Mouse (Mus musculus): ENCODE results near the gene Ptk6.
A peak's percentile ranks its signal among the peaks of the same experiment; 100 is the strongest.
"Not testable (repeated sequence)": the region's sequence is repeated elsewhere in the genome, so short reads cannot be mapped to it uniquely, and the experiment has no call there.

The Ptk6 gene

DNA sequence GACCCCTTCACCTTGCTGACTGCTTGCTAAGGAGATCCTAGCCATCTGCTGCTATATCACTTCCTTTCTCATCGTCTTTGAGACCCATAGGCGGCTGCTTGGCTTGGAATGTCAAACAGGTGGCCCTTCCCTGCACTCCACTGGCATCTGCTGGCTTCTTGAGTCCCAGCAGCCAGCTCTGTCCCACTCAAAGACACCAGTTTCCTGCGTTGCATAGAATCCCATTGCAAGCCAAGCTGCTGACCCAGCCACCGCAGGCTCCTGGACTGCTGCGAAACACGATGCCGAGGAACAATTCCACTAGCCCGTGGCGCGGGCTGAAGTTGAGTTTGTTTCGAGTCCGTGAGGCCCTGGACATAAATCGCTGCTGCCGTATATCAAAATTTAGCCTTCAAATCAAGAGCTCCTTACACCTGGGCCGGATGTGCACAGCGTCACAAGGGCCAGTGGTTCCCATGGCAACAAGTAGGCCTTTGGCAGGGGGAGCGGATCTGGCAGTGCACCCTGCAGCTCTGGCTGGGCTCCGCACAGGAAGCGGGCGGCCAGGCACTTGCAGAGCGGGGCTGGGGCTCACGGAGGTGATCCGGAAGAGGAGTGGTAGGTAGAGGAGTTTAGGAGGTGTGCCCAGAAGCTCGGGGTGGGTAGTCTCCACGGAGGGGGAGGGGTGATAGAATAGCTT lies 17.1 kb upstream of the Ptk6 start, which contains the start of gene Fndc11:
Gene Fndc11, plus strand, starts transcription at position 476 of the 679 bp plus-strand sequence.
- DNase-seq (ENCODE audit: low read depth, low spot score), result peak; percentile 93

DNA sequence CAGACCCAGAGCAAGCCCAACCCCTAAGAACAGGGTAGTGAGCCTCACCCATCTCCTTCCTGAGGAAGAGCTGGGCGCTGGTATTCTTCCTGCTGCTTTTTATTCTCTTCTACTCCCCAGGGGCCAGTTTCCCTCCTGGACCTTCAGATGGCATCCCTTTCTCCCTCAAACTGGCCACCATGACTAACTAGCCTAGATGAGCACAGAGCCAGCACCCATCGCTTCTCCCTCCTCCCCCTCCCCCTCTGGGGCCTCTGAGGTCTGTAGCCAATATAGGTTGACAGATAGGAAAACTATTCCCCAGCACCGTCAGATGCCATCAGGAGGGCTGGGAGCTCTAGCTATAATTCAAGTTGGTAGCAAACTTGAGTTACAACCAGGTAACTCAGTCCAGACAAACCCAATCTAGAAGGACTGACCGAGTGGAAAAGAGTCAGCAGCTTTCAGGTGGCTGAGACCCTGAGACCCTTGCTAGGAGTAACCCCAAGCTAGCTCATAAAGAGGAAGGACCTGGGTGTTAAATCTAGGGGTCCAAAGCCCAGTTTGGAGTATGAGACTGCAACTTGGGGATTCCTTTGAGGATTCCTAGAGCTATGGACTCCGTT lies 16.4 kb upstream of the Ptk6 start:
- no peak for DNase-seq (ENCODE audit: low read depth, low spot score)

DNA sequence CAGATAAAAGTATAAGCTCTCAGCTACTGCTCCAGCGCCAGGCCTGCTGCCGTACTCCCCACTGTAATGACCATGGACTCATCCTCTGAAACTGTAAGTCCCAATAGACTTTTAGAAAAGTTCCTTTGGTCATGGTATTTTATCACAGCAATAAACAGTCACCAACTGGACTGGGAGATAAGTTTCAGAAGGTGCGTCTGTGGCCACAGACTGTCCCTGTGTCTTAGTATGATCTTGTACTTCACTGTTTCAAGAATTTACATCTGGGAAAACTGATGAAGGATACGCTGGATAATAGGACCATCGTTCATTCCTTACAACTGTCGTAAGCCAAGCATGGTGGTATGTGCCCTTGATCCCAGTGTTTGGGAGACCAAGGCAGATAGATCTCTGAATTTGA lies 13.4 kb upstream of the Ptk6 start:
- DNase-seq (ENCODE audit: low read depth, low spot score), result no peak

DNA sequence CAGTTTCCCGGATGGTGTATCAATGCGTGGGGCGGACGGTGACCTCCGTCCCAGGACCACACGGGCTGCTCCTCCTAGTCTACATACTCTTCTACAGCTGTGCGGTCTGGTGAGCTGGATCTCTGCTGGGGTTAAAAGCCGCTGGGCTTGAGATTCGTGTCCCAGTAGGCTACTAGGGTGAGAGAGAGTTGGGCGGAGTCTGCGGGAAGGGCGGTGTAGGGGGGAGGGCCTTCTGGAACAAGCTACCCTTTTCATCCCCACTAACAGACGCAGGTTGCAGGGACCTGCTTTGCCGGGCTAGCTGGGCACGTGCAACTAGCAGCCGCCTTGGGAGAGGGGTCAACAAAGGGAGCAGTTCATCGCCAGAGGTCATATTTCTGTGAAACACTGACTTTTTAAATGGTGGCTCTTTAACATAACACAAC lies 10.4 kb upstream of the Ptk6 start, which contains the start of gene Srms:
Gene Srms, minus strand, starts transcription at position 165 of the 425 bp plus-strand sequence.
- peak; percentile 89 for DNase-seq (ENCODE audit: low read depth, low spot score)

DNA sequence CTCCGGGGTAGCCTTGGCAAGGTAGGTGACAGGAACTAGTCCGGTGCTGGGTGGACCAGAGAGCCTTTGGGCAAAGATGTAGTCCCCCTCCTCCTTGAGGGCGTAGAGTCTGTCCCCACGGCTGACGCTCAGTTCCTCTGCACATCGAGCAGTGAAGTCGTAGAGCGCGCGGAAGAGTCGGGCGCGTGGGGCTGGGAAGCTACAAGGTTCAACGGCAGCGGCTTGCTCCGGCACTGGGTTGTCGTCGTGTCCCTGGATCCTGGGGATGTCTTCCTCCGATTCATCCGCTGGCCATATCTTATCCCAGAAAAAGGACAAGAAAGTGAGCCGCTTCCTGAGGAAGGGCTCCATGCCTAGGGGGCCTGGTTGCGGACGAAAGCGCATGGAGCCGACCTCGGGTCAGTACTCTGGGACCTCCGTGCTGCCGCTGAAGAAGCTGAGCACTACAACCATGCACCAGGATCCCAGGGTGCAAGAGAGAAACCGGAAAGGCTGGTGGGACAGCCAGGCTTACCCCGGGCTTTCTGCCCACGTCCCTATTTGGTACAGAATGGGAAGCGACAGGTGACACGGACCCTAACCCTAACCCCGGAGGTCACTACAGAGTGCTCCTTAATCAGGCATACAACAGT lies 9.9 kb upstream of the Ptk6 start:
- peak; percentile 33 for DNase-seq (ENCODE audit: low read depth, low spot score)

DNA sequence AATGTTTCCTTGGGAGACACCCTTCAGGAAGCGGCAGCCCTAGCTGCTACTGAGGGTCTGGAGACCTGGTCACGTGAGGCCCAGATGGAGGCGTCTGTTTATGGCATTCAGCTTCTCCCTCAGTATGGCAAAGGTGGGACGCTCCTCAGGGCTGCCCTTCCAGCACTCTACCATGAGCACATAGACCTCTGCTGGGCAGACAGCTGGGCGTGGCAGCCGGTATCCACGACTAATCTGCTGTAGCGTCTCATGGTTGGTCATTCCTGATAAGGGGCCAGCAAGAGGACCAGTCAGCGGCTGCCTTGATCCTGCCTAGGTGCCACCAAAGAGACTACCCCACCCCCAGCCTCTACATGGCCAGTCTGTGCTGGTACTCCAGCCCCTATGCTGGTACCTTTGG lies 3.5 kb upstream of the Ptk6 start:
- no peak for DNase-seq (ENCODE audit: low read depth, low spot score)

DNA sequence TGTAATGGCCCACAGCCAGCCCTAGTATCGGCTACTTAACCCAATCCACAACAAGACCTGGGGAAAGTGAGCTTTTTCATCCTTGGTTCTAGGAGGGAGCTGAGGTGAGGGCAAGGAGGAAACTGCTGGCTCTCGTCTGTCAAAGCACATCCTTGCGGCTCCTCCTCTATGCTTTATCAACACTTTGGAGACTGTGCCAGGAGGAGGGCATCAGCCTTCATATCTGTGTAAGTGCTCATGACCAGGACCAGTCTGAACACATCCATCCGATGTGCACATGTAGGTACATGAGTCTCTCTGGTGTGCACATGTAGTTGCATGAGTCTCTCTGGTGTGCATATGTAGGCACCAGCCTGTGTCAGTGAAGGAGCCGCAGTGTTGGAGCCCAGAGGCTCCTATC lies 3.1 kb upstream of the Ptk6 start:
- no peak for DNase-seq (ENCODE audit: low read depth, low spot score)

DNA sequence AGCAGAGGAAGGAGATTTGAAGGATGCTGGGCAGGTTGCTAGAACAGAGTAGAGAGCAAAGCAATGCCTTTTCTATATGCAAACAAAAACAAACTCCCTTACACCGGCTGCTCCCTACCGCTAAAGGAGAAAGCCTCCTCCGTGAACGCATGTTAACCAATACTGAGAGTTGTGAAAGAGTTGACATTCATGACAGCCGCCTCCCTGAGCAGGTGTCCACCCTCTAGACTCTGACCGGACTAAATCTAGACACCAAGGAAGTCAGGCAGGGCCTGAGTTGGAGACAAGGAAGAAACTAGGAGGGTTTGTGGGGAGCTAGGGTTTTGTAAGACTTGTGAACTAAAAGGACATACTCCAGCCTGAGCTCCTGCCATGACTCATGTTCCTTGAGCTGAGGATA lies 297 bp upstream of the Ptk6 start:
- no peak for DNase-seq (ENCODE audit: low read depth, low spot score)

DNA sequence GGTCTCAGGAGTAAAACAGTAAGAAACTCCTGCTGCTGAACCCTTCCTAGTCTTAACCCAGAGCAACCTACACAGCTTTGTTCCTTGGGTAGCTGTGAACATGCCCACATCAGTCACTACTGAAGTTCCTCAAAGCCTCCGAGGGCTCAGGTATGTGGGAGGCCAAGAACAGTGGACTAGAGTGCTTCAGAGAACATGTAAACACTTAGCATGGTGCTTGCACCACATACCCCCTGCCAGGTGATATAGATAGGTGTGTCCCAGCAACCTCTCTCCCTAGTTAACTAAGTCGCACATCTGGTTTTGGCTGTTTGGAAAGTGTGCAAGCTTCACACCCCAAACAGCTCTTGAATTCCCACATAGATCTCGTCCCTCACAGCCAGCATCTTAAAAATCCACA lies 983 bp downstream of the Ptk6 start:
- DNase-seq (ENCODE audit: low read depth, low spot score), result no peak

DNA sequence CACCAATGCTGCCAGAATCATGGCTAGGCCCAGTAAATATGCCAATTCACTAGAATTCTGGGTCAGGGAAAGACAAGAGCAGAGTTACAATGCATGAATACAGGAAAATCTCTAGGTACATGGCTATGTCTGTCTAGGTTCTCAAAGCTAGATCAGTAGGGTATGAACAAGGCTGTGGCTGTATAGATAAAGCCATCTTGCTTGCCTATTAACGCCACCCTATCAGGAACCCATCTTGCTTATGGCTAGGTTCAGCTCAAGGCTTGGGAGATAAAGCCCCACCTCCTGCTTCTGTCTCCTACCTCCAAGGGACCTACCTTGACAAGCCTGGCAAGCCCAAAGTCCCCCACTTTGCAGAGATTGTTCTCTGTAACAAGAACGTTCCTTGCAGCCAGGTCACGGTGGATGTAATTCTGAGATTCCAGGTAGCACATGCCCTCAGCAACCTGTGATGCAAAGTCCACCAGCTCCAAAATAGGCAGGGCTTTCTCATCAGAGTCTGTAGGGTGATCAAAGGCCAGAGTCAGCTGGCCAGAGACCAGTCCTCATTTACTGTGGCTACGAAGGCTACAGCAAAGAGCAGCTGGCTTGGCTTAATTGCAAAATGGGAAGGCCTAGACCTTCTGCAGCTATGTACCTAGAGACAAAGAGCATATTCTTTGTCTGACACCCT lies 5.8 kb downstream of the Ptk6 start:
- DNase-seq (ENCODE audit: low read depth, low spot score), result no peak

DNA sequence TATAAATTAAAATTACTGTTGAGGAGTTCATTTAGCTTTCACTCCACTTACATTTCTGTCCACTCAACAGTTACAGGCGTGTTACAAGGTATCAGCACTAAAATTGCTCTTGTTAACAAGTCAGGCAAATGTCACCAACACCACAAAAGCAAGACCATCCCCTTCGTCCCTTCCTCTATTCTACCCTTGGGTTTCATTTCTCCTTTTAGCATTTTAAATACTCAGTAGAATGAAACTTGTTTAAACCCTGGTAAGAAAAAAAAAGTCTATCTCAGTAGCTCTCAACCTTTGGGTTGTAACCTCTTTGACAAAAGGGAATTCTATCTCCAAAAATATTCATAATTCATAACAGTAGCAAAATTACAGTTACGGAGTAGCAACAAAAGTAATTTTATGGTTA lies 9.5 kb downstream of the Ptk6 start:
- no peak for DNase-seq (ENCODE audit: low read depth, low spot score)

DNA sequence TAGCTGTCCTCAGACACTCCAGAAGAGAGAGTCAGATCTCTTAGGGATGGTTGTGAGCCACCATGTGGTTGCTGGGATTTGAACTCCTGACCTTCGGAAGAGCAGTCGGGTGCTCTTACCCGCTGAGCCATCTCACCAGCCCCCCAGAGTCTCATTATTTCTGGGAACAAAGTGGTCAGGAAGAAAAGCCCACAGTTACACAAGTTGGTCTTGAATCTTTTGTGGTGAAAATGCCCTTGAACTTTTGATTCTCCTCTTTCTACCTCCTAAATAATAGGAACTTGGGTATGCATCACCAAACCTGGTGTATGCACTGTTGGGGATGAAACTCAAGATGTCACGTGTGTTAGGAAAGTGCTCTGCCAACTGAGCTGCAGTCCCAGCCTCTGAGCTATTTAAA lies 10.7 kb downstream of the Ptk6 start:
- no peak for DNase-seq (ENCODE audit: low read depth, low spot score)

DNA sequence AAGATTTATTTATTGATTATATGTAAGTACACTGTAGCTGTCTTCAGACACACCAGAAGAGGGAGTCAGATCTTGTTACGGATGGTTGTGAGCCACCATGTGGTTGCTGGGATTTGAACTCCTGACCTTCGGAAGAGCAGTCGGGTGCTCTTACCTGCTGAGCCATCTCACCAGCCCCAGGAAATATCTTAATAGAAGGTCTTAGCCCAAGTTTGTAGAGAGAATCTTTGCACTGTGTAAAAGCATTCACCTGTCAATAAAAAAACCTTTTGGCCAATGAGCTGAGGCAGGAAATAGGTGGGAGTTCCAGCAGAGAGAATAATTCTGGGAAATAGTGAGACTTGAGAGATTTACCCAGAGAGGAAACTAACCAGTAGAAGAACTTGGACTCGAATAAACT lies 11.2 kb downstream of the Ptk6 start:
- not testable (repeated sequence) for DNase-seq (ENCODE audit: low read depth, low spot score)

DNA sequence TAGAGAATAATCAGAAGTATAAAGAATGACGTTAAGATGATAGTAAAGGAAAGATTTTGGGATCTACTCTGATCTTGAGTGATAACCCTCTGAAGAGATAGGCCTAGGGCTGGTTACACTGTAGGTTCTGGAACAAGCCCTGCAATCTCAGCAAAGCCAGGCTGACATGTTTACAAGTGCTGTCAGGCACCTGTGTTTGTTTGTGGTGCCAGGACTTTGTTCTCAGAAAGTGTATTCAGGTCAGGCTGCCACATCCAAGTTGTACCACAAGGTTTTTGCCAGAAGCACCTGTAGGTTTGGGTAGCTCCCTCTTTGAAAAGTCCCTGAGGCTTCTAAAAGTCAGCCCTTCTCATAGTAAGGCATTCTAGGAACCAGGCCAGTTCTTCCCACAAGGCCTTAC lies 13.3 kb downstream of the Ptk6 start:
- DNase-seq (ENCODE audit: low read depth, low spot score), result no peak

DNA sequence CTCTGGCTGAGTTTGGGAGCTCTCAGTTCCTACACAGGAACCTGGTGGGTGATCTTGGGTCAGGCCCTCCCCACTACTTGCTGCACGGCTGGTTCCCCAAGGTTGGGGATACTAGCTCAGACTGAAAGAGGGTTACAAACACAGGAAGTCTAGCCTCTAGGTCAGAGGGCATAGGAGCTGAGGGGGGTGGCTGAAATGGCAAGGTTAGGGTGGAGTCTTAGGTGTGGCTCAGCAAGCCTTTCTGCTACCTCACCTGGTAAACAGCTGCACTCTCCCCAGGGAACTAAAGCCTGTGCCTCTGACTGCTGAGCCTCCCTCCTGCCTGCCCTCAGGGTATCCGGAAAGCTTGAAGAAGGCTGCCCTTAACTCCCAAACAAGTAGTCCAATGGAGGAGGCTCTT lies 13.9 kb downstream of the Ptk6 start:
- DNase-seq (ENCODE audit: low read depth, low spot score), result peak; percentile 87

DNA sequence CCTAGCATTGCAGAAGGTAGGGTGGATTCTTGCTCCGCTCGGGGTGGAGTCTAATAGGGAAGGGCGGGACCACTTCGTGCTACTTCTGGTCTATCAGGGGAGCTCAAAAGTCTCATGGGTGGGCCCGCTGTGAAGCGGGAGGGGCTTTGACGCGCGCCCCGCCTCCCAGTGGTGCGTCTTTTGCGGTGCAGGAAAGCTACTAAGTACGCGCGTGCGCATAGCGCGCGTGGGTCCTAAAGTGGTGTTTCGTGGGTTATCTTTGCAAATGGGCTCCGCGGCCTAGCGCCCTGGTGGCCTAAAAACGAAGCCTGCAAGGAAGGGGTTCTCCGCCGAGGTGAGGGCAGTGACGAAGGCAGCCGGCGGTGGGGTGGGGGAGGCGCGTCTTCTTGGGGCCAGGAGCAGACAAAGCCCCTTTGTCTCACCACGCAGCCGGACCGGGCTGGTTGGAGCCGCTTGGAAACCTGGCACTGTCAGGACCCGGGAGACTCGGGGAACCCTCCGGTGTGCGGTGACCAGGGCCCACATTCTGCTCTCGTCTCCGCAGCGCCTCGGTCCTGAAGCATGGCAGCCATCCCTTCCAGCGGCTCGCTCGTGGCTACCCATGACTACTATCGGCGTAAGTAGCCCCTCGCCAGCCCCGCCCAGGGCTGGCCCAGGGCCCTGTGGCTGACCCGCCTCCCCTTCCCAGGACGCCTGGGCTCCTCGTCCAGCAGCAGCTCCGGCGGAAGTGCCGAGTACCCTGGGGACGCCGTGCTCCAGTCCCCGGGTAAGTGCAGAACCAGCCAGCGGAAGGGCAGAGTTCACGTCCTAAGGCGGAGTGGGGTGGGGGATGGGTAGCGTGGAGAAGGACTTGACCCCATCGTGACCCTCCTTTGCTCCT lies 15.2 kb downstream of the Ptk6 start, which contains the start of gene Ppdpf:
Gene Ppdpf, plus strand, starts transcription at position 127 of the 880 bp plus-strand sequence.
- DNase-seq (ENCODE audit: low read depth, low spot score), result peak; percentile 97

DNA sequence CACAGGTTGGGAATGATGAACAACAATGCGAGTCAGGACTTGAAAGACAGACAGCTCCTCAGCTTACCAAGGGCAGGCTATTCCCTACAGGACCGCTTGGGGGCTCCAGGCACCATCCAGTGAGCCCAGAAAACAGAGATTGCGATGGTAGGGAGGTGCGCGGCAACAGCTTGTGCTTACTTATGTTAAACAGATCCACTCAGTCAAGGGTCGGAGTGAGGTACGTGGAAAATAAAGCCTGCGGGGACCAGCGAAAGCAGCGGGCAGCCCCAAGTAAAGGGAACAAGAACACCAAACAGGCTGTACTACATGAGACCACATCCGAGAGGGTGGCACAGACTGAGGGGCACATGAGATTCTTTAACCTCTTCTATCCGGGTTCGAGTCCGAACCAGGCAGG lies 16.0 kb downstream of the Ptk6 start:
- peak; percentile 95 for DNase-seq (ENCODE audit: low read depth, low spot score)

DNA sequence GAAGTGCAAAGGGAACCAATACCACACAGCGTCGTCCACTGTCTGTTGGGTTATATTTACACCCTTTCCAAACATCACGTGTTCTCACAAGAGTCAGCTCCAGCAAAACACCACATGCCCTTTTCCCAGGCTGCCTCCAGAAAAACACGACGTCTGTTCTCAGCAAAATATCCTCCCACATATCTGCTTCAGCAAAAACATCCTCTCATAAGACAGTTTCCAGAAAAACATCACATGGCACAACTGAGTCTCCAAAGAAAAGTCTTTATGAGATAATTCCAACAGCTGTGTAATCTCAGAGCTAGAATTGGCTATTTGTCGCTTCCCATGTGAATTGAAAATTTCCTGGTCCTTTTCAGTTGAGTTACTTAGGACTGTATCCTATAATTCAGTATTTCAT lies 21.7 kb downstream of the Ptk6 start:
- no peak for DNase-seq (ENCODE audit: low read depth, low spot score)

DNA sequence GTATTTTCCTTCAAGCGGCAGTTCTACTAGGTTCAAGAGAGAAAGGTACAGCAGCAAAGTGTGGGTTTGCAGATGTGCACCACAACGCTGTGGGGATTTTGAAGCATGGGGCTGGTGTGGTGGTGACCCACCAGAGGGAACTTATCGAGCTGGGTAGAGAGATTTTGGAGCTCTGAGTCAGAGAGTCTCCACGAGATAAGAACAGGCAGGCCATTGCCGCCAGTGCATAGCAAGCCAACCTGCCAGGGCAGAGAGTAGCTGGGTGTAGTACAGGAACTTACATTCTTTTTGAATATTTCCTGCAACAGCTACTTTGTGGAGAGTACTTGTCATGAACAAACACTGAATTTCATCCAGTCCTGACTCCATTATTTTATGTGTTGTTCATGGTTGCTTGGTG lies 24.1 kb downstream of the Ptk6 start:
- no peak for DNase-seq (ENCODE audit: low read depth, low spot score)

DNA sequence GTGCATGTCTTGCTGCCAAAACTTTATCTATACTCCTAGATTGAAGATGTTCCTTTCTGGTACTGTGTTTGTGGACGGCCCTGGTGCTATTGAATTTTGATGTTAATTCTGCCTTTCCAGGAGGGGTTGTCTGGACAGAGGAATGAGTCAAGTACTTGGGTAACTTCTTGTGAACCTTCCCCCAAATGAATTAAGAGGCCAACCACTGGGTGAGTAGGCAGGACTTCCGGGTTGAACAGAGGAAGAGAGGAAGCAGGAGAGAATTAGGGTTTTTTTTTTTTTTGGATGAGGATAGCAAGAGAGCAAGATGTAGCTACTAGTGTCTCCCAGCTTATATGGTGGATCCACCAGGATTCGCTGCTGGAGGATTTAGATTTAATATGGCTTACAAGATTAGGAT lies 24.6 kb downstream of the Ptk6 start:
- no peak for DNase-seq (ENCODE audit: low read depth, low spot score)

DNA sequence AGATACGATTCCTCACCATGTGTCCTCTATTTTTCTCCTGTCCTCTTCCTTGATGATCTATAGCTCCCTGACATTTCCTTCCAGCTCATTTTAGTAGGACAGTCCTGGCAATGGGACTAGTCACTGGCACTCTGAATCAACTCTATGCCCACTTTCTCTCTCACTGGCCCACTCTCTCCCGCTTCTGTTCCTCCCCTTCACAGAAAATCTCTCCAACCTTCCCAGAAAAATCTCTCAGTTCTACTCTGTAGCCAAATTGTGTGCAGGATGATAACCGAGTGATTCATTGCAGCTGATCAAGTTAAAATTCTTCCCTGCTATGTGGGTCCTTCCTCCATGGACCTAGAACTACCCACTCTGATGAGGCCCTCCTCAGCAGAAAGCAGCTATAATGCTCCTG lies 27.9 kb downstream of the Ptk6 start:
- no peak for DNase-seq (ENCODE audit: low read depth, low spot score)
